Mouse (Mus musculus) cerebellum, adult (tissue): ENCODE measurements around the gene Galr3.
"Not testable (repeated sequence)": the region's sequence is repeated elsewhere in the genome, so short reads cannot be mapped to it uniquely, and the experiment has no call there.

Source experiments
- ATAC-seq: cut with Nextera tagmentation; 2 replicates; pipeline ENCODE4 v1.9.2; 2017; ENCODE audit warnings: mild to moderate bottlenecking, moderate library complexity, mixed read lengths; ENCODE audit not compliant: insufficient number of reproducible peaks, low FRiP score, low TSS enrichment

The Galr3 gene

DNA sequence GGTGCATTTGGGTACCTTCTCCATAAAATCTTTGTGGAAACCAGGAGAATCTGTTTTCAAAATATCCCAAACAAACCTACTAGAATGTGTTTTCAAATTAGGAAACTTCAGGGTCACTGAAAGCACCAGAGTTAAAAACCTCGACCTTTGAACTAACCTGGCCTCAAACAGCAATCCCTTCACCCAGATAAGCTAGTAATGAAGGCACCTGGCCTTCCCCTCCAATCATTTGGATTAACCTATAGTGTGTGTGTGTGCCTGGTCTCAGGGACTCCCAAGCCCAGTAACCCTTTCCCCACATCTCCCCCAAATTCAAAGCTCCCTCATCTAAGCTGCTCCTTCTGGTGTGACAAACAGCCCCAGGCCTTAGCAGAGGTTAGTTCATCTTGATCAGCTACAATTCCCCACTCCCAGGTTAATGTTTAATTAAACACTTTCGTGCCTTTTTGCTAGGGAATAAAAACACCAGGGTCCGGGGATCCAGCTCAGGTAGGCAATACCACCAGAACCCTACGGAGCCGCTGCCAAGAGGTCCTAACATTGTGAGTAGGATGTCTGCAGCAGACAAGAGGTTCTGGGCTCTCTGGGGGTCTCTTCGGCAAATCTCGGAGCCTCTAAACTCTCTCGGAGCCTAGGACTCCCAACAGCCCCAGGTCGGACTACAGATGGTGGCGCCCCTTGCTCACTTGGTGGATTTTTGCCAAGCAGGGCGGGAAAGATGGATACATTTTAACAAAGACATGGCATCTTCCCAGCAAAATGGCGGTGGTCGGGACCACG is 15.0 kb upstream of the Galr3 start:
- no peak for ATAC-seq

DNA sequence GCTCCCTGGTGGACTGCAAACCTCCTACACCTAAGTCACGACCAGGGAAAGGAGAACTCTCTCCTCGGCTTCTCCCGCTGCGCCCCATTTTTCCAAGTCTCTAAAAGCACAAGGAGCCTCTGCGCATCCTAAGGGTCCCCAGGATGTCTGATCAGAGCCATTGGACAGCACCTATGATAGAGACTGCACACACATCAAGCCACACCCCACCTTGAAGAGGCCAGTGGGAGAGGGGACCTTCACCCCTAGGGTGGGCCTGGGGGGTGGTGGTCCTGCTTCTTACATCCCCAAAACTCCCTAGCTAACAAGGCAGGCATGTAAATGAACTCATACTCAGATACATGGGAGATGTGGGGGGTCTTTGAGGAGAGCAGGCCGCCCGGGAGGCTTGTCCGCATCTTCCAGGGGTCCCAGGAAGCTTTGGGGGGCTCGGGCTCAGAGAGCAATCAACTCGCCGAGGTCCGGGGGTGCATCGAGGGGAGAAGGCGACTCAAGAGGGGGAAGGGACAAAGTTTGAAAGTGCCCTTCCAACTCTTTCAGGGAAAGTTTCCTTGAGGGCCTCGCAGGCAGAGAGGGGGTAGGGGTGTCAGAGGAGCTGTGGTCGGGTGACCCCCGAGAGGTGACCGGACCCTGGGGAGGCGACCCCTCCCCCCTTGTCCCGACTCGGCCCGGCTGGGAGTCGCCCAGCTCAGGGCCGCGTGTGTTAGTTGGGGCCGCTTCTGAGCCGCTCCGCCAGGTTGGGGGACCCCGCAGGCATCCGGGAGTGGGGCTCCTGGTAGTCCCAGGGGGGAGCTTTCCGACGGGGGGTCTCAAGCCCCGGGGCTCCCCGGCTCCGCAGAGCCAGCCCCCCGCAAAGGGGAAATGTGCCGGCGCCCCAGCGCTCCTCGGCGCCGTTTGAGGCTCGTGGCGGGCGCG is 14.1 kb upstream of the Galr3 start:
- no peak for ATAC-seq

DNA sequence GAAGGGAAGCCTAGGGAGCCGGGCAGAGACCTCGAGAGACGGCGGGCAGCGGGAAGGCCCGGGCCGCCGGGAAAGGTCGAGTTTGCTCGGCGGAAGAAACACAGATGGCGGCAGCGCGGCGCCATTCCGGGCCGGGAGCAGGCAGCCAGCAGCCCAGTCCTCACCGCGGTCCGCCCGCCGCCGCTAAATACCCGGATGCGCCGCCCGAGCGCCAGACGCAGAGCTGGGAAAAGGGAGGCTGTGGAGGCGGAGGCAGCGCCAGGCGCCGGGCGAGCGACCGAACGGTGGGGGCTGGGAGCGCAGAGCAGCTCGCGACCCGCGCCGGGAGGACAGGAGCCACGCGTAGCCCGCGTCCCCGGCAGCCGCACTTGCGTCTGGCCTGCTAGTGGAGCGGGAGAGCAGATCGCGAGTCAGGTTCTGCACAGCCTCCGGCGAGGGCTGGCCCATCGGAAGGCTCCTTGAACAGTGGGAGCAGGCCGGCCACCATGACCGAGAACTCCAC is 13.4 kb upstream of the Galr3 start, which contains the start of gene H1f0:
Gene H1f0 (plus strand): TSS at position 214 of the 502 bp plus-strand sequence.
- ATAC-seq, result peak; percentile 82

DNA sequence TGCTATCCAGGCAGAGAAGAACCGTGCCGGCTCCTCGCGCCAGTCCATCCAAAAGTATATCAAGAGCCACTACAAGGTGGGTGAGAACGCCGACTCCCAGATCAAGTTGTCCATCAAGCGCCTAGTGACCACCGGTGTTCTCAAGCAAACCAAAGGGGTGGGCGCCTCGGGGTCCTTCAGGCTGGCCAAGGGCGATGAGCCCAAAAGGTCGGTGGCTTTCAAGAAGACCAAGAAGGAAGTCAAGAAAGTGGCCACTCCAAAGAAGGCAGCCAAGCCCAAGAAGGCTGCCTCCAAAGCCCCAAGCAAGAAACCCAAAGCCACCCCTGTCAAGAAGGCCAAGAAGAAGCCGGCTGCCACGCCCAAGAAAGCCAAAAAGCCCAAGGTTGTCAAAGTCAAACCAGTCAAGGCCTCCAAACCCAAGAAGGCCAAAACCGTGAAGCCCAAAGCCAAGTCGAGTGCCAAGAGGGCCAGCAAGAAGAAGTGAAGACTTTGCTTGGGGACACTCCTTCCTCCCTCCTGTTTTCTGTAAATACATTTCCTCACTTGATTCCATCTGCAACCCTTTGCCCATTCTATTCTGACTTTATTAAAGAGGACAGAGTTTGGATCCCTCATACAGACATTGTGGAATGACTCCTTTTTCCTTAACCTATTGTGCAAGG is 12.7 kb upstream of the Galr3 start:
- ATAC-seq, result no peak

DNA sequence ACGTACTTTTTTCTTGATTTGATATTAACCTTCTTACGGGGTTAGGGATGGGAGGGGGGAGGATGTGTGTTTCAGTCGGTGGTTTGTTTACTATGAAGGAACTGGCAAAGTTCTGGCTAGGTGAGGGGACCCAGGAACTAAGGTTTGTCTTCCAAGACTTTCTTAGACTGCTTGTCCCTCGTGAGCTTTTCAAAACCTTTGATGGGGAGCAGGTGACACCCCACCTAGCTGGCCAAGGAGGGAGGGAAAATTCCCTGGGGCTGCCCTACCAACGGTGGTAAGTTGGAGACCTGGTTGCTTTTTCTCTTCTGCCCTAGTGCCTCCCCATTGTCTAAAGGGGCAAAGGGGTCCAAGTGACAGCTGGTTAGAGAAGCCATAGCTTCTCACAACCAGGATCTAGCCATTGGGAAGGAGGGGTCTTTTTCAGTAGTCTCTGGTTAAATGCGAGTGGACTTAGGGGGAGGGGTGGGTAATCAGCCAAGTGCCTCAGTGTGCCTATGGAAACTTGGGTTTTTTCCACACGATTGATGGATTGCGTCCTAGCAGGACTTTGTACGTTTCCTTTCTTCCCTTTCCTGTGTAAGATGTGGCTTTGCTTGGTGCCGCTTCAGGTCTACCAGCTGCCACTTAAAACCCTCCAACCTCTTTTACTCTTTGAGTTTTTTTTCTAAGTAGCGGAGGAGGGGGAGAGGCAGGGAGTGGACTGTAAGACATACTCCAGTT is 12.0 kb upstream of the Galr3 start:
- ATAC-seq, result no peak

DNA sequence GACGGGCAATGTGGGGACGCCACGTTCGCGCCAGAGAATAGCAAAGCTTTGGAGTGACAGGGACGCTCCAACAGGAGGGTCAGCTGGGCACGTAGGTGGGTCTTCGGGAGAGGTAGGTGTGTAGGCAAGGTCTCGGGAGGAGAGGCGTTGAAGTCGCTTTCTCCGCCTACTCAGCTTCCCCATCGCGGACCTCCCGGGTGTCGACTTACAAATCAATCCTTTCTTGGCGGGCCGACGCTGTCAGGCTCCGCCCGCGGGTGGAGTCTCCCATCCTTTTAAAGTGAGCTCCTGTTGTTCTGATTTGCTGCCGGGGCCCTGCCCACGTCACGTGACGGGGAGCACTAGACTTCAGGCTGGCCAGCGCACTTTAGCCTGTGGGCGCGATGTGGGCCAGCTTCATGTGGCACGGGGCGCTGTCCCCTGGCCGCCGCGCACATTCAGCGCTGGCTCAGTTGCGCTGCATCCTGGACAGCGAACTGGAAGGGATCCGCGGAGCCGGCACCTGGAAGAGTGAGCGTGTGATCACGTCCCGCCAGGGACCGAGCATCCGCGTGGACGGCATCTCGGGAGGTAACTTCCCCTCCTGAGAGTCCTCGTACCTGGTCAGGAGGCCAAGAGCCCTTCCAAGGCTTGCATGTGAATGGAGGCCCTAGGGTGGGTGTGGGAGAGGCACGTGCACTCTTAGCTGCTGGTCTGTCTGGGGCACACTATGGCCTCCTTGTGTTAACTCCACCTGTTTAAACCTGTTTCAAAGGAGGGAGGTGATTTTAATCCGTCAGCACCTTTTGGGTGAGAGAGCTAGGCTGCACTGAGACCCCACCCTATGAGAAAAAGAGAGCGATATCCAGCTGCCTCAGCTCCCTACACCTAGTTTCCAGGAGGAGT is 10.9 kb upstream of the Galr3 start:
- peak; percentile 68 for ATAC-seq

DNA sequence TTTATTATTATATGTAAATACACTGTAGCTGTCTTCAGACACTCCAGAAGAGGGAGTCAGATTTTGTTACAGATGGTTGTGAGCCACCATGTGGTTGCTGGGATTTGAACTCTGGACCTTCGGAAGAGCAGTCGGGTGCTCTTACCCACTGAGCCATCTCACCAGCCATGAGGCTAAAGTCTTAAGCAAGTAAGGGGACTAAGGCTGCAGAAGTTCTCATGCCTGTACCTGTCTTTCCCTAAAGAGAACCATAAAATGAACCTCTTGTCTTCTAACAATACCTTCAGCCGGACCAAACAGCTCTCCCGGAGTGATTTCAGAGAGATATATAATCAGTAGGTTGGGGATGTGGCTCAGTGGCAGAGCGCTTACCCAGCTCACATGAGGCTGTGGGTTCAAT is 9.8 kb upstream of the Galr3 start:
- ATAC-seq, result not testable (repeated sequence)

DNA sequence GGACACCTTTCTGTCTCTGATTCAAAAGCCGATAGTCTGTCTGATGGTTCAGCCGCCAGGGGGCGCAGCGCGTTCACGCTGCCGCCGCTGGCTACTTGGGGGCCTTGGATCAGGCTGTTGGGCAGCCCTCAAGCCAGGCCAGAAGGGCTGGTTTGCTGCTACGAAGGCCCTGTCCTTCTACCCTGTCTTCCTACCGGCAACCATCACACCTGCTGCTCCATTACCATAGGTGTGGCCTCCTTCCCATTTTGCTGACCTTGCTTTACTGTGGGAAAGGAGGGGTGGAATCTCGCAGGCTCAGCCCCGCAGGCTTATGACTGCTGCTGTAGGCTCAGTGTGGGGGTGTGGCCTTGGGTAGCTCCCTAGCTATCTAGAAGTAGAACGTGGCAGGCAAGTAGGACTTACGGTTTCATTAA is 3.8 kb upstream of the Galr3 start:
- ATAC-seq, result peak; percentile 54; the same call in 1 of the 2 replicates

DNA sequence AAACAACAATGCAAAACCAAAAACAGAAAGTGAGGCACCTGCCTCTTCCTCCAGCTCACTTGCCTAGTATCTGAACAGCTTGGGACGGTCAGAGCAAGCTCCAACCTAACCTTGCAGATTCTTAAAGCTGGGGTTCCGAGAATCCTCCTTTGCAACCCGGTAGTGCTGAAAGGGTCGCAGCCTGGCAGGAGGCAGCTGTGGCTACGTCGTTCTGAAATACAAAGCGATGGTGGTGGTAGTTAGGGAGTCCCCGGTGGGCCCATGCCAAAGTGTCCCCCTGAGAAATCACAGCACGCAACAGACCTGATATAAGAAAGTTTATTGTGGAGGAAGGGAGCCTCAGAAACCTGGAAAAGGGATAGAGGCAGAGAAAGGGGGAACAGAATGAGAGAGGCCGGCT is 3.4 kb upstream of the Galr3 start:
- ATAC-seq, result no peak

DNA sequence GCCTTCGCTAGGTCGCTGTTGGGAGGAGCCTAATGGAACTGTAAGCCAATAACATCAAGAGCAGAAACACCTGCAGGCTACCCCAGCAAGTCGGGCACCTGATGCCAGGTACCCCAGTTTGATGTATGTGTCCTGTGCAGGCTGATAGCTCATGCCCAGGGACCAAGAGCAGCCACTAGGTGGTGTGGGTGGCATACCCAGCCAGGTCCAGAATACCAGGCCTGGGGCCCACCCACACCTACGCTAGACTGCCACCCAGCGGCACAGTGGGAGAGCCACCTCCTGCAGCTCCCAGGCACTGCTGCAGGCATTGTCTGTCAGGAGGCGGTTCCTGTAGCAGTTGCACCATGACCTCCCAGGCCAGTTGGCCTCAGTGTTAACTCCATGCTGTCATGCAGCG is 2.8 kb upstream of the Galr3 start:
- 0 out of 2 replicates have a peak, but pooled peaks have one; percentile 36 for ATAC-seq

DNA sequence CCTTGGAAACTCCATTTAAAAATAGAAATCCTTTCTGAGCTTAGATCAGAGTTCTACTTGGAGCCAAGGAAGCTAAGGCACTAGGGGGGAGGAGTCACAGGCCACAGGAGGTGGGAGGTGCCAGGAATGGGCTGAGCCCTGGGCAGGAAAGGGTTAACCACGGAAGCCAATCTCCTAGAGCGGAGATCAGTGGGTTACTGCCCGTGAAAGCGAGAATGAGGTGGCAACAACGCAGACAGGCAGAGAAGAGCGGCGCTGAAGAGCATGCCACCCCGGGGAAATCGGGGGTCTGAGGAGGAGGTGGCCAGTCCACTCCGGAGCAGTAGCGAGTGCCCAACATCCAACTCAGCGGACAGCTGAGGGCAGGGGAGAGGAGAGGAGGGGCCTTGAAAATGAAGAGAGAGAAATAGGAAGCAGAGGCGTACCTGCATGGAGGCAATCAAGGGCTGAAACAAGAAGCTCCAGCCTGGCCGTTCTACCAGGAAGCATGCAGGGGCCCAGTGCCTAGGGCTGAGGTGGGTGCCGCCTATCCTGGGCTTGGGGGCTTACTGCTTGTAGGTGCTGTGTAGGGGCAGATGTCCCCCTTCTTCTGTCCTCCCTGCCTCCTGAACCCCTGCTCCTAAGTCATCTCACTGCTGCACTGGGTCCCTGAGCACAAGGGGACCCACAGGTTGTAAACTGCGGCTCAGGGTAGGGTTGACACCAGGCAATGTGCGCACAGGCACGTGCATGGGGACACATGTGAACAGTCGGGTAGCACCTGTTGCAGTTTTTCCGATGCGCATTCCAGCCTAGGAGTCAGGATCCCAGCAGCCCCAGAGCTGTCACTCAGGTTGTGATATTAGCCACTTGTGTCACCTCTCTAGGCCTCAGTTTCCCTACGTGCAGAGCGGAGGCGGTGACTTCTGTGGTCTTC is 926 bp upstream of the Galr3 start:
- ATAC-seq, result no peak

DNA sequence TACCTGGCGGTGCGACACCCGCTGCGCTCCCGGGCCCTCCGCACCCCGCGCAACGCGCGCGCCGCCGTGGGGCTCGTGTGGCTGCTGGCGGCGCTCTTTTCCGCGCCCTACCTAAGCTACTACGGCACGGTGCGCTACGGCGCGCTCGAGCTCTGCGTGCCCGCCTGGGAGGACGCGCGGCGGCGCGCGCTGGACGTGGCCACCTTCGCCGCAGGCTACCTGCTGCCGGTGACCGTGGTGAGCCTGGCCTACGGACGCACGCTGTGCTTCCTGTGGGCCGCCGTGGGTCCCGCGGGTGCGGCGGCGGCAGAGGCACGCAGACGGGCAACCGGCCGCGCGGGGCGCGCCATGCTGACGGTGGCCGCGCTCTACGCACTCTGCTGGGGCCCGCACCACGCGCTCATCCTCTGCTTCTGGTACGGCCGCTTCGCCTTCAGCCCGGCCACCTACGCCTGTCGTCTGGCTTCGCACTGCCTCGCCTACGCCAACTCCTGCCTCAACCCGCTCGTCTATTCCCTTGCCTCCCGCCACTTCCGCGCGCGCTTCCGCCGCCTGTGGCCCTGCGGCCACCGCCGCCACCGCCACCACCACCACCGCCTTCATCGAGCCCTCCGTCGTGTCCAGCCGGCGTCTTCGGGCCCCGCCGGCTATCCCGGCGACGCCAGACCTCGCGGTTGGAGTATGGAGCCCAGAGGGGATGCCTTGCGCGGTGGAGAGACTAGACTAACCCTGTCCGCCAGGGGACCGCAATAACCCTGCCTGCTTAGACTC is 1.2 kb downstream of the Galr3 start:
- peak; percentile 23; the same call in 1 of the 2 replicates for ATAC-seq

DNA sequence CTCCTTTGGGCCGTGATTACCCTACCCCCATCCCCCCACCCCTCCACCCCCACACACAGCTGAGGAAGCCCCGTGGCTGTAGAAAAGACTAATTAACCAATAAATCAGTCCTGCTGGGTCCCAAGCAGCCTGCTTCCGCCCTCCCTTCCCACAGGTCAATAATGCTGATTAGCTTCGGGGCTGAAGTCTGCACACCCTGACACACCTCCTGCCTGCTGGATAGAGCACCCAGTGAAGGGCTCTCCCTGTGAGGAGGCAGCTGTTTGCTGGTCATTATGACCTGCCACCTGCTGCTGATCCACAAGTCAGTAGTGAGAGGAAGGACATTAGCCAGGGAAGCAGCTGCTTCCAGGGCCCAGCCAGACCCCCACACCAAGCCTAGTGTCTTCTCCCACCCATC is 3.2 kb downstream of the Galr3 start:
- ATAC-seq, result no peak

DNA sequence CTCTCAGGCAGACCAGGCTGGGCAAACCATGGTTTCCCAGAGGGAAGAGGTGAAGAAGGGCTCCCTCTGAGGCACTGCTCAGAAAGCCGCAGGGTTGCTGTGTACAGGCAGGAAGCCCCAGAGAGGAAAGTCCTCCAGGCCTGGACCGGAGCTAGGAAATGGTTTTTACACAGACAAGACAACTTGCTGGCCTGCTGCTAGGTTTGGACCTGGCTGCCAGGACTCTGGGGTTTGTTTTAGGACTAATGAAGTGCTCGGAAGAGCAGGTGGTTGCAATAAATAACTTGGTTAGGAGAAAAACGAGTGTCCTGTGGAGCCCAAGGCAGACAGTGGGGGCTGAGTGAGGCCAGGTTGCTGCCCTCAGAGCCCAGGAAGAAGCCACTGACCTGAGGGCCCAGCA is 6.5 kb downstream of the Galr3 start:
- no peak for ATAC-seq

DNA sequence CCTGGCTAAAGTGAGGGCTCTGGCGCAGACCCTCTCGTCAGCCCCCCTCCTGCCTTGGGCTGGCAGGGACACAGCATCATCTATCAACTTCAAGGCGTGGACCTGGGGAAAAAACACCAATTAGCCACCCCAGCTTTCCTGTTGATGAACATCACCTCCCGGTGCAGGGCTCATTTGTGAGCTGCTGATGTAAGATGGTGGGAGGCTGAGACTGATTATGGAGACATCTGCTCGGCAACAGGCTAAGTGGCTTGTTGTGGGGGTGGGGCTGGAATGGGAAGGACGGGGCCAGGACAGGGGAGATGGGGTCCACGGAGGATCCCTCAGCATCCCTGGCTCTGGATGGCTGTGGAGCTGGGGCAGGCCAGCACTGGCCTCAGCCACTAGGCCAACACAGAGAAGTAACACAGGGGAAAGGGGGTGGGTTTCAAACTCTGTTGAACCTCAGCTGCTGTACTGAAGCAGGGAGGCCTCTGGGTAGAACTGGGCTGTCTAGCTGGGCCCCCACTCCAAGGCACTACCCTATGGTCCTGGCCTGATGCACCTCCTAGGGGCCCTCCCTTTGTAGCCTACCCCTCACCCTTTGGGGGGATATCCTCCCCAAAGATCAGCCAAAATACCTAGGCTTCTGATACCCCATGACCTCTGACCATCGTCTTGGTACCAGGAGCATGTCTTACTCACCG is 8.6 kb downstream of the Galr3 start:
- no peak for ATAC-seq

DNA sequence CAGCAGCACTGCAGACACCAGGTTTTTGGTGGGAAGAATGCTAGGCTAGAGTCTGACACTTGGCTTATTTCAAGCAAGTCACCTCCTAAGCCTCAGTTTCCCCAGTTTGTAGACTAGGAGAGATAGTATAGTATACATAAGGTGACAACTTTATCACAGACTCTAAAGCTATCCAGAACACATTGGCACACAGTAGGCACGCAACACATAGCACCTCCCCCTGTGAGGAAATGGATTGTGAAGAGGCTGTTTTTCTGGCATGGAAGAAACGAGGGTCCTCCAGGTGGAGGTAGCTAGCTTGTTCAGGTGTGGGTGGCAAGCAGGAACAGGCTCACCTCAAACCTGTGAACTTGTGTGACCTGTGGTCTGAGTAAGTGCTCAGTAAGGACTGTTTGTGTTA is 9.3 kb downstream of the Galr3 start:
- no peak for ATAC-seq
